Mouse (Mus musculus): ENCODE data around the gene Kat6b.

DNA sequence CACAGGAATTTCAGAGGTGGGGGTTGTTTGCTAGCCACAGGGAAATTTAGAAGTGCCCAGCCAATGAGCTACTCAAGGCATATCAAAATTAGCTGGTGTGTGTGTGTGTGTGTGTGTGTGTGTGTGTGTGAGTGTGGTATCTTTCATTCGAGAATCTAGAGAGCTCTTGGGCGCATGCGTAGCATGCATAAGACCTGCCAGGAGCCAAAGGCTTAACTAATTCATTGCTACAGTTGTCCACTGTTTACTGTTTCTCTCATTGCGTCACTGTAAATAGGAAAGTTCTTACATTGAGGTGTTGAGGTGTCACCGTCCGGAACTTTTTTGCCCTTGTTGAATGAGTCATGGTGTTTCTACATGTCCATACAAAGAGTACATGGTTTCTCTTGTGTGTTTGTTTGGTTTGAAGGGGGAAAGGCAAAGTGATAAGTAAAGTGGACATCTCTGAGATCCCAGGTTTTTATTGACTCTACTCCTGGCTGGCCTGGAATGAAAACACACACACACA lies 68.4 kb downstream of the Kat6b start:
- TF ChIP-seq JUND (conservative IDR thresholded peaks at IDR 0.05; ENCODE audit: low read depth, low read length) = no peak
- no peak for TF ChIP-seq POLR2A (IDR thresholded peaks at IDR 0.05; ENCODE audit: low read depth, low read length)
- no peak for TF ChIP-seq EP300 (IDR thresholded peaks at IDR 0.05; ENCODE audit: low read length)
- no peak for TF ChIP-seq NRF1 (IDR thresholded peaks at IDR 0.05; ENCODE audit: low read depth, low read length)
- no peak for TF ChIP-seq CTCF (conservative IDR thresholded peaks at IDR 0.05 in 1 of 2, IDR thresholded peaks at IDR 0.05 in 1 of 2; ENCODE audit: low read depth in 2 of 2, low read length in 2 of 2)
- no peak for TF ChIP-seq E2F4 (IDR thresholded peaks at IDR 0.05; ENCODE audit: insufficient replicate concordance, low read depth, low read length)

Measured in CH12.LX (cell line).